Mouse (Mus musculus) stomach, postnatal 0 days (tissue): ENCODE data around the gene Nebl. TPM values are rescaled to one million over a fixed set of nuclear protein-coding genes. Genes with fewer than 3 reads are reported as not detected.

ENCODE experiments used
- ATAC-seq: fragments of 200-750 bp; cut with Nextera tagmentation; 2 replicates; pipeline ENCODE4 v1.8.0; 2017; ENCODE audit not compliant: low FRiP score, low TSS enrichment
- DNase-seq: peaks from one replicate; pipeline ENCODE4 v3.0.0-alpha.2; 2016; ENCODE audit warnings: low spot score
- H3K27ac ChIP-seq: fragments of 300-500 bp; sonication (generic); replicated peaks from 2 replicates; pipeline ENCODE4 v1.5.1; 2014; ENCODE audit warnings: mild to moderate bottlenecking, control low read depth
- H3K27me3 ChIP-seq: fragments of 300-500 bp; sonication (generic); 2 replicates; pipeline ENCODE4 v1.6.1; 2014; ENCODE audit warnings: low read length; ENCODE audit not compliant: control insufficient read depth, insufficient read depth
- H3K36me3 ChIP-seq: fragments of 300-500 bp; sonication (generic); 2 replicates; pipeline ENCODE4 v1.6.1; 2014; ENCODE audit warnings: low read length, mixed read lengths; ENCODE audit not compliant: control insufficient read depth, insufficient read depth
- H3K4me1 ChIP-seq: fragments of 300-500 bp; sonication (generic); replicated peaks from 2 replicates; pipeline ENCODE4 v1.6.1; 2014; ENCODE audit warnings: antibody characterized with exemption; ENCODE audit not compliant: control insufficient read depth, insufficient read depth
- H3K4me2 ChIP-seq: fragments of 300-500 bp; sonication (generic); replicated peaks from 2 replicates; pipeline ENCODE4 v1.6.1; 2014; ENCODE audit warnings: low read depth, mild to moderate bottlenecking, control low read depth, moderate library complexity
- H3K4me3 ChIP-seq: fragments of 300-500 bp; sonication (generic); 2 replicates; pipeline ENCODE4 v1.5.1; 2014; ENCODE audit warnings: low read depth, low read length, control low read depth
- H3K9ac ChIP-seq: fragments of 300-500 bp; sonication (generic); 2 replicates; pipeline ENCODE4 v1.6.1; 2014; ENCODE audit warnings: mild to moderate bottlenecking, low read length, control low read depth, mixed read lengths
- H3K9me3 ChIP-seq: fragments of 300-500 bp; sonication (generic); 2 replicates; pipeline ENCODE4 v1.6.1; 2016; ENCODE audit warnings: low read length; ENCODE audit not compliant: control insufficient read depth
- CTCF ChIP-seq: IDR thresholded peaks from 2 replicates; pipeline ENCODE4 v1.5.1; 2016; ENCODE audit warnings: antibody characterized with exemption, low read depth, mild to moderate bottlenecking, moderate library complexity
- EP300 ChIP-seq: optimal IDR thresholded peaks from 2 replicates; pipeline ENCODE3; 2016; ENCODE audit warnings: antibody characterized with exemption
- WGBS: fragments of 180-500 bp; shearing (Covaris S2); extraction: QIAGEN DNeasy Blood & Tissue Kit; methylation state at CpG from one replicate; pipeline ENCODE4 v1.1.7; 2014; 5-methylcytosine and 5-hydroxymethylcytosine counted together
- polyA plus RNA-seq: library from polyadenylated mRNA; unstranded; fragments of >200 nt; fragmentation: Nextera tagmentation; extraction: Ambion mirVana; gene quantifications from 2 replicates; pipeline ENCODE4 v1.2.1, GENCODE M21; 2015

Nebl gene
- polyA plus RNA-seq, 1 experiment from 2014 or later: 7.9 TPM

DNA sequence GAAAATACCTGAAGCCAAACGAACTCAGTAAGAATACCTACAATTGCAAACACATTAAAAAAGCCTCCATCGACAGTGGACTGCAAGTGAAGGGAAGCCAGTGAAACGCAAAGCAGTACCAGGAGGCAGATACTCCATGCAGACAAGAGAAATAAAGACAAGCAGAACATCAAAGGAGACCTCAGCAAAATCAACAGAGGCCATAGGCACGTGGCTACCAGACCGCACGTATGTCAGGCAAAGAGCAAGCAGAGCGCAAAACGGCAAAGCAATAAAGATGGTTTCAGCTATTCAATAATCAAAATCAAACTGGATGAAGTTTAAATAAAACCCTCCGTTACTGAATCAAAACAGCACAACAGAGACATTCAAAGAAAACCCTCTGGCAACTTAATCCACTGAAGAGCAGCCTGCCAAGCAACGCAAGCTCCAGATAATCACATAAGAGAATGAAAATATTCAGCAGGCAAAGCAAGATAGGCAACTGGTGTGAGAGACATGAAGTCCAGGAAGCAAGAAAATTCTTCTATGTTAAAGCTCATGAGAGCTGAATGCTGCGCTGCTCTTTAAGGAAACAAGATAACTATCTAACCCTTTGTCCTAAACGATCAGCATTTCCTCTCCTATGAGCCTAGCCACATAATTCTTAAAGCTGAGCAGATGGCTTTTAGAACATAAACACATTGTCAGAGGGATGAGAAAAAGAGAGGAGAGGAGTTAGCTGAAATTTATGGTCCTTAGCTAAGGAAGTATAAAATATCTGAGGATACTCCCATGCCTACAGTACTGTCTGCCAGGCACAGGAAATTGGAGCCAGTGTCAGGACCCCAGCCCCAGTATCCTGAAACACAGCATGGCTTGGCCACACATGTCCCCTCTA, 367.7 kb downstream of the Nebl start:
- H3K9me3 ChIP-seq: no peaks in the 10 kb centered on the region
- H3K36me3 ChIP-seq: no peaks in the 10 kb centered on the region
- no peak for TF ChIP-seq CTCF
- no peak for TF ChIP-seq EP300
- no peaks in the 10 kb centered on the region for H3K4me1 ChIP-seq
- no peak for ATAC-seq
- no peaks in the 10 kb centered on the region for H3K27me3 ChIP-seq
- WGBS: 40% methylated on average over 12 of the region's 12 CpGs
- DNase-seq: no peak
- H3K9ac ChIP-seq: no peak overlapping the region
- H3K4me3 ChIP-seq: no peak overlapping the region
- H3K4me2 ChIP-seq: no peak overlapping the region
- no peak overlapping the region for H3K27ac ChIP-seq

DNA sequence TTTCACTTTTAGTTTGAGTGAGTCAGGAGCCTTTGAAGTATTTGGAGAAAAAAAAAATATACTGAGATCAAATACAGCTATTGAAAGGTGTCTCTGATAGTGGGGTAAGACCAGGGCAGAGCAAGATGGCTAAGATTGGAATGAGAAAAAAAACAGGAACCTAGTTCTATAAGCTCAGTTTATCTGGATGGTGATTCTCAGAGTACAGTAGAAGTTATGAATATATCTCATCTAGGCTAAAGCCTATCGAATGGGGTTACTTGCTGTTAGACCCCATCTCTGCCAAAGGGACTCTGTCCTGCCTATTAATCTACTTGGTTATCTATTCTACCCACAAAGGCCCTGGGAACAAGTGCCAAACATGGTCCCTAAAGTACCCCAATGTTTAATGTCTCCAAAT, 369.1 kb downstream of the Nebl start:
- no peaks in the 10 kb centered on the region for H3K4me1 ChIP-seq
- no peak overlapping the region for H3K4me3 ChIP-seq
- 90% methylated on average over 1 of the region's 1 CpGs for WGBS
- no peaks in the 10 kb centered on the region for H3K36me3 ChIP-seq
- no peak overlapping the region for H3K9ac ChIP-seq
- H3K27me3 ChIP-seq: no peaks in the 10 kb centered on the region
- DNase-seq: no peak
- H3K9me3 ChIP-seq: no peaks in the 10 kb centered on the region
- H3K27ac ChIP-seq: no peak overlapping the region
- TF ChIP-seq CTCF (no peak), EP300 (no peak)
- ATAC-seq: no peak
- H3K4me2 ChIP-seq: no peak overlapping the region

DNA sequence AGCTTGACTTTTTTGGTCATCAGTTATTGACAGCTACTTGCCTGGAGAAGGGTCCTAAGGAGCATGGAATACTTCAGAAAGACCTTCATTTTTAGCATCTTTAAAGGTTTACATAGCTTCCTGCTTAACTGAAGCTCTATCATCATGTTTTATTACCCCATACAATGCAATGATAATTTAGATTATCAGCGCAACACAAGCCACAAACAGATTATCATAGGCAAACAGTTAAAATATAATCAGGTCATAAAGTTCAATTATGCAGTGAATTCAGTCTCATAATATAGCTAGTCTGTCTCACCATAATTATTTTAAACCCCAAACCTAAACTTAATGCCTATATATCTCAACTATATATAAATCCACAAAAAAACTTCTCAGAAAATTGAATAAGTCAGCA, 386.6 kb downstream of the Nebl start:
- no peak overlapping the region for H3K4me2 ChIP-seq
- H3K4me1 ChIP-seq: no peaks in the 10 kb centered on the region
- H3K27ac ChIP-seq: no peak overlapping the region
- no peaks in the 10 kb centered on the region for H3K36me3 ChIP-seq
- no peak overlapping the region for H3K4me3 ChIP-seq
- DNase-seq (no peak), ATAC-seq (no peak)
- no peak overlapping the region for H3K9ac ChIP-seq
- WGBS: 84% methylated on average over 1 of the region's 1 CpGs
- TF ChIP-seq CTCF: no peak
- no peaks in the 10 kb centered on the region for H3K9me3 ChIP-seq
- no peaks in the 10 kb centered on the region for H3K27me3 ChIP-seq

DNA sequence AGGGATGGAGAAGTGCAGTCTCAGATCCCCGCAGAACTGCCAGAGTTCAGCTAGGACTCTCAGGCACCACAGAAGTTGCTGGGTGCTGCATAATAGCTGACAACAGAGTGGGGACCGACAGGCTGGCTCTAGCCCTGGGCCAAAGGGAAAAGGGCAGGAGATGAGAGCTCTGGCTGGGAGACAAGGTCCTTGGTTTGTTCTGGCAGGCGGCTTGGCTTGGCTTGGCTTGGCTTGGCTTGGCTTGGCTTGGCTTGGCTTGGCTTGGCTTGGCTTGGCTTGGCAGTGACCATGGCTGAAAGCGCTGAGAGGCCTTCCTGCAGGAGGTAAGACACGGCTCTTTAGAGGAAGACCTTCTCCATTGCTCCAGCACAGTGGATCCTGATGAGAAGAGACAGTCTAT, 395.8 kb downstream of the Nebl start:
- Histone ChIP-seq H3K27ac (no peak overlapping the region), H3K9me3 (no peaks in the 10 kb centered on the region), H3K4me3 (no peak overlapping the region), H3K9ac (no peak overlapping the region), H3K4me1 (no peaks in the 10 kb centered on the region), H3K27me3 (no peaks in the 10 kb centered on the region), H3K4me2 (no peak overlapping the region), H3K36me3 (no peaks in the 10 kb centered on the region)
- no peak for ATAC-seq
- TF ChIP-seq CTCF: no peak
- TF ChIP-seq EP300: no peak
- WGBS: 86% methylated on average over 5 of the region's 5 CpGs
- no peak for DNase-seq

DNA sequence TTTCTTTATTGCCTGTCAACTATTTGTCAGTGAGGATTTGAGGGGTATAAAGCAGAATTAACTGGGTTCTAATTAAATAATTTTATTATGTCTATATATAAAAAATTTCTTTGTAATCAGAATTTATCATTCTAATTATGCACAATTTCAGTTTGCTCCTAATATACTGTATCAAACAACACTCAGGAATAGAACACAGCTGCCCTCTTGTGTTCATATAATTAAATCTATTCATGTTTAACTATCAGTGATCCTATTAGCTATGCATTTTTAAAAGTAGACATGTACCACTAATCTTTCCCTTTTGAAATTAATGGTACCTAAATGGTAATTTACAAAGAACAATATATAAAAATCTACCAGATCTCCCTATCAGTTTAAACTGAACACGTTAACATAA, 404.7 kb downstream of the Nebl start:
- Histone ChIP-seq H3K36me3 (no peaks in the 10 kb centered on the region), H3K4me3 (no peak overlapping the region), H3K27ac (no peak overlapping the region), H3K9ac (no peak overlapping the region), H3K4me1 (no peaks in the 10 kb centered on the region), H3K9me3 (no peaks in the 10 kb centered on the region), H3K4me2 (no peak overlapping the region), H3K27me3 (no peaks in the 10 kb centered on the region)
- ATAC-seq (no peak), DNase-seq (no peak)
- TF ChIP-seq EP300: no peak
- peak; percentile 62 for TF ChIP-seq CTCF
- WGBS: 73% methylated on average over 1 of the region's 1 CpGs

DNA sequence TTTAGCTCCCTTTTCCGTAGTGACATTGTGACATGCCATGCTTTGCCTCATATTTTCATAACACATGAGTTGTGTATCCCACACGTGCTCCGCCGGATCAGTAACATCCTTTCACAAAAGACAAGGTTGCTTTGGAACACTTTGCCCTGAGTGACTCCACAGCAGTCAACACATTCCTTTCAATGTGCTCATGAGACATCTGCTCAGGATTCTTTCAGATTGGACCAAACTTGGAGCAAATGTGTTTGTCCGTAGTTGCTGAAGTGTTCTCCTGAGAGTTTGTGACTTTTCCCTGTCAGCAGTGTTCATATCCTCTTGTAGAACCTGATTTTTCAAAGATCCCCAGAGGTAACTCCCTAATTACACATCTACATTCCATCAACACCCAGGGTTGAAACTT, 414.4 kb downstream of the Nebl start:
- no peak for TF ChIP-seq CTCF
- no peak for TF ChIP-seq EP300
- Histone ChIP-seq H3K9me3 (no peaks in the 10 kb centered on the region), H3K4me1 (no peaks in the 10 kb centered on the region), H3K27ac (no peak overlapping the region), H3K4me2 (no peak overlapping the region), H3K27me3 (no peaks in the 10 kb centered on the region), H3K4me3 (no peak overlapping the region), H3K9ac (no peak overlapping the region), H3K36me3 (no peaks in the 10 kb centered on the region)
- no peak for ATAC-seq
- 72% methylated on average over 5 of the region's 5 CpGs for WGBS
- no peak for DNase-seq
